Mouse (Mus musculus) heart, adult 18-20 months (tissue): ENCODE measurements at regions not wholly inside any gene's neighbourhood (a gene's known extent, or its start where the extent isn't known, plus 50 kb on each side); places are given as distances from the start of the nearest gene placed in this dataset.
"Not testable (repeated sequence)": the region's sequence is repeated elsewhere in the genome, so short reads cannot be mapped to it uniquely, and the experiment has no call there.

Experiments used
- DNase-seq, 2 experiments: peaks; one replicate each; pipeline ENCODE4 v3.0.0; 2021 to 2022; ENCODE audit warnings: mixed read lengths in 1 of 2

DNA sequence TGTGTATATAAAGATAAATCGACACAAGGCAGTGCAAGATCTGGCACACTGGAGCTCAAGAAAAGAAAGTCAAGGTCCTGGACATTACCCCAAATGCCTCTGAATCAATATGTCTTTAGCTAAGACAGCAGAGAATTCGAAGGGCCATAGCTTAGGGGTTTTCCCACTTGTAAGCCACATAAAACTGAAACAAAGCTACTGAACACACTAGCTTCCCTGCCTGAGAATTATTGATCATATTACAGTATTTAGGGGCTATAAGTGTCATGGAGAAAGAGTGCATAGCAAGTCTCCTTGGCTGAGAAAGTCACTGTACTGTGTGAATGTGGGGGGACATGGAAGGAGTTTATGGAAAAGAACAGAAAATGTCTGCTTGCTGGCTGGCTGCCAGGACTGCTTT, 207.3 kb upstream of the Htr1f start:
- no peak for DNase-seq

DNA sequence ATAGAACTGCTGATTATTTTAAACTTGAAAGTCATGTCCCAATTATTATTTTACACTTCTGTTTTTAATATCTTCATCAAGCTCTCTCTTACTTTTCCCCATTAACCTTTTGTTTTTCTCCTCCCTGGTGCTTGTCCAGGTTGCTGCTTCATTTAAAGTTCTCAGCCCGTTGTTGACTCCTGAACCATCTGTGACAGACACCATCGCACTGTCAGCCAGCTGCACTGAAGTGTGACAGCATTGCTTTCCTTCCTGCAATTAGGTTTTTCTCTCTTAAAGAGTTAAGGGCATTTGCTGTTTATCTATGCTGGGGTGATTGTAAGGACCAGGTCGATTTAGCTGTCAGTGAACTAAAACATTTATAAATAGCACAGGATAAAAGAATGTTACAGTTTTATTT, 205.3 kb upstream of the Pou1f1 start:
- DNase-seq = no peak

DNA sequence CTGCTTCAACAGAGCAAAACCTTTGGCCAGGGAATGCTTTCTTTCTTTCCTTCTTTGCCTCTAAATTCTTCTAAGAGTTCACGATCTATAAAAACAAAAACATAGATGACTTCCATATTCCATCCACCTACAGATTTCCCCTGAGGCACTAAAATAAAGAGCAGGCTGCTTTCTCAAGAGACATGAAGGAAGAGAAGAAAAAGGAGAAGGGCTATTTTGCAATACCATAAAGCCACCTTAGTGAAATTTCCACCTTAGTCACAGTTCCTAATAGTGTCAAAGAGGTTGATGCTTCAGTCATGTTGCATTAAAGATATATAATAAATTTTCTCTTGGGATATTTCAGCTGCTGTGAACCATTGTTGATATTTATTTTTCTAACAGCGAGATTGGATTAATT, 187.9 kb upstream of the Pou1f1 start:
- no peak for DNase-seq

DNA sequence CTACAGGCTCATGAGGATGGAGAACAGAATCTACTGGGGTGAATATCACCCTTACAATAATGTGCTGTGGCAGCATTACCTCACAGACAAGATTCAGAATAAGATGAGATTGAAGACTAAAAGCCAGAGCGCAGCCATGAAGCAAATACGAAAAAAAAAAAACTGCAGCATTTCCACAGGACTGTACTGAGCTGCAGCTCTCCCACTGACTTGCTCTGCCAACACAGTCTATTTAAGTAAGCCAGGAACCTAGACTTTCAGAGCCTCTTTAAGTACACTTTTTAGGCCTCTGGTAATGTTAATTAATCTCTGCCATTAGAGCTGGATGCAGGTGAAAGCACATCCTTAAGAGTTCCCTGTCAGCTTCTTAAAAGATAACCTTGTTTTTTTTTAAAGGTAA, 181.1 kb upstream of the Pou1f1 start:
- DNase-seq = no peak

DNA sequence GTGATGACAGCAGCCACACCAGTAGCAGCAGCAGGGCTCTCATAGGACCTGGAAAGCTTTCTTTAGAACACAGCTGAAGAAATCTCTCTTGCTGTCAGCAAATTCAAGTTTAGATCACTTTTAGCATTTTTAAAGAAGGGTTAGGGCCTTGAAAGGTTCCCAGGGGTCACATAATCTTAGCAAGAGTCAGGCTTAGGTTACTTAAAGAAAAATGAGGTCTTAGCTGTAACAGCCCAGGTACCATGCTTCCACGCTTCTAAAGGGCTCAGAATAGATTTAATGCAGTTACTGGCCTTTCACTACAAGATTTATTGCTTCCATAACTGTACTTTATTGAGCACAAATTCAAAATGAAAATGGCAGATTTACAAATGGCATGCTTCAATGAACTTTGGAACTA, 160.4 kb upstream of the Pou1f1 start:
- DNase-seq = no peak

DNA sequence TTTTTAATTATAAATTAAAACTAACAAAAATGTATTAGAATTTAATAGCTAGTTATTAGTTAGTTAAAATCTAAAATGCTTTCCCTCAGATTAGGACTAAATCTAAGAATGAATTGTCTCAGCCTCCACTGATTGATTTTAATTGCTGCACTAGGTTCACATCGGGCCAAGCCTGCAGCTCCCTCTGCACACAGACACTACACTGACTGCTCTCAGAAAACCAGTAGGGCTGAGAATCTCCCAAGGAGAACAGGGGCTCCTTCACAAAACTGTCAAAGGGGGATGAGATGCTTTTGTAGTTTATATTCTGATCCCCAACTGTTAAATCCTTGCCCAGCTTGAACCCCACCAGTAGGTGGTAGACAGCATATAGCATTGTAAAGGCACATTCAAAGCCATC, 151.0 kb upstream of the Pou1f1 start:
- no peak for DNase-seq

DNA sequence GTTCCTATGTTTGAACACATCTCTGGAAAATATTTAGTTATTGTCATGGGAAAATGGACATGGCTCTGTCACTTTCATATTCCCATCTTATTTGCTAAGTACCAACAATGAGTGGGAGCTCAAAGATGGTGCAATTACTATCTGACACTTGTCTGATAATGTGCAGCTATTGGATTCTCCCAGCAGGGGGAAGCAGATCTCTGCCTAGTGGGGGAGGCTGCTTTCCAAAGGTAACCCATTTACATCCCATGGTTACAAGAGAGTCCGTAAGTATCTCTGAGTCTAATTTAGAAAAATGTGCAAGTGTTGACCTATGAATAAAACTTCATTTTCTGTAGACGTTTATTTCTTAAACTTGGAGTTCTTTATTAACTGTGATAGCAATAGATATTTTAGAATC, 149.4 kb upstream of the Pou1f1 start:
- peak; percentile 12 to 16 for DNase-seq

DNA sequence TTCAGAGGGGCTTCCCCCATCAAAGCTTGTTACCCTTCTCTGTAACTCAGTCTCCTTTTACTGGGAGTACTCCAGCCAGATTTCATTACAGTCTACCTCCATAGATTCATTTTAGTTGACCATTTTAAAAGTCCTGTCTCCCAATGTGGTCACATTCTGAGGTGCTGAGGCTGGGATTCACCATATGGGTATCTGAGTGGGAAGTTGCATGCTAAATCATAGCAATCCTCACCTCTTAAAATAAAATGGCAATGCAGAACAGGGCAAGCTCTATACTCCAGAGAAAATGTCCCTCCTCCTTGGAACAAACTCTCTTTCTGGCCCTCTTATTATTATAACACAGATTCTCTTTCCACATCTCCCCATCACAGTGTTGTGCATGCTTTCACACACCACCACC, 143.8 kb upstream of the Pou1f1 start:
- no peak for DNase-seq

DNA sequence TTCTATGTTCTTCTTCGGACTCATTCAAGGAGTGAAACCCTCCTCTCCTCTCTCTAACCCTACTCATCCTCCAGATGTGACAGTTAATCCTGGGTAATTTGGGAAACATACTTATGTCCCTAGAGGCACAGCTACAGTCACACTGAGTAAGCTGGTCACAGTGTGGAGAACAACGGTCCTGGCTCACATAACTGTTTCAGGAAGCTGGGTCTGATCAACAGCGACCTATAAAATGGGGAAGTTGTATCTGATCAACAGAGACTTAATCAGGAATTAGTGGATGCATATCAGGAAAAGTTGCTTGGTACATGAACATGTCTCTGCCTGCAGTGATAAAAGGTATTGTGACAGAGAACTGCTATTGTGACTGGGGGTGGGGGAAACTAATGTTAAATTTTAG, 142.0 kb upstream of the Pou1f1 start:
- no peak for DNase-seq

DNA sequence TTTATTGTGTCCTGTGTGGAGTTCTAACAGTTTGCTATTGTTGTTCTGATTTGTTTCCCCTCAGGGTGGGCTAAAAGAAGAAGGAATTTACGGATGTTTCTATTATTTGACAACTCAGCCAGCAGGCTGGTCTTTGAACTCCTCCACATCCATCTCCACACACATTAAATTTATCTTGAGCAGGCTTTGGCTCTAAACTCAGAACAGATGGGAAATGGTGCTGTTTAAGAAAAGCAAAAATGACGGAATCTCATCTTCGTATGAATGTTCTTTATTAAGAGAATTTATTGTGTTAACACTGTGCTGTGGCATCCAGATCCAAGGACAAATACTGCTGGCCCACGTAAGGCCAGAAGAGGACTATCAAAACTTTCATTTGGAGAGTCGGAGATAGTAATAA, 140.4 kb upstream of the Pou1f1 start:
- no peak for DNase-seq

DNA sequence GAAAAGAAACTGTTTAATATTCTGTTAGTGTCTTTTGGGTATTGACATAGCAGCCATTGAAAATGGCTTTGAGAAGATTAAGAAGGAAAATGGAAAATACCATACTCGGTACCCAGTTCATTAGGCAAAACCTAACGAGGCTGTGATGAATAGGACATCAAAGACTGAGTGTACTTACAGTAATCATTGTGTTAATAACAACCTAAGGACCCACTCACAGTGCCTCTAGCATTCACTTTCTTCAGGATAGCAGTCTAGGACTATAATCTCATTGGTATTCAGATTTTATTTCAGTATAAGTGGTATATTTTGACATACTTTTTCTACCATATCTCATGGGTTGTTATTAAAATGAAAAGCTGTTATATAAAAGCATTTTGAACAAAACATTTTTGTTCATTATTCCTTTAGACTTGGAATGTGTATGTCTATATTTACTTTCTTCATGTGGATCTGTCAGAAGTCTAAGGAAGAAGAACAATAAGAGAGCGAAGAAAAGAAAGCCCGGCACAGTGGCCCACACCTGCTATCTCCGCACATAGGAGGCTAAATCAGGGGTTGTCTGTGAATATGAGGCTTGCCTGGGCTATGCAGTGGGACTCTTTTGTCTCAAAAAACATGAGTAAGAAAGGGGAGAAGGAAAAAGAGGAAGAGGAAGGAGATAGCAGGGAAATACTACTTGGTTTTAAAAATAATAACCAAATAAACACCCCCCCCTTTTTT, 116.2 kb upstream of the Pou1f1 start:
- no peak for DNase-seq

DNA sequence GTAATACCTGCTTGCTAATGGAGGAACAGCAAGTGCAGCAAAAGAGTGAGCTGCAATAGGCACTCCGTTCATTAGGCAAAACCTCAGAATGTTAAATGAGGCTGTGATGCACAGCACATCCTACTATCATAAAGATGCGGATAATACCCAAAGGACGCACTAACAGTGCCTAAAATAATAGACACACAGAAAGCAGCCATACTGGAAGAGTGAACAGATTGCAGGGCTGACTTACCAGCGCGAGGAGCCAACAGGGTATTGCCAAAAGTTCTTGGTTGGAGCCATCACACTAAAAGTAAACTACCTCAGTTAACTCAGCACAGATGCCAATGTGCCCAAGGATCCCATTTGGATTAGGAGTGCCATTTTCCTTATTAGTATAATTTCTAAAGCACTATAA, 115.5 kb upstream of the Pou1f1 start:
- no peak for DNase-seq

DNA sequence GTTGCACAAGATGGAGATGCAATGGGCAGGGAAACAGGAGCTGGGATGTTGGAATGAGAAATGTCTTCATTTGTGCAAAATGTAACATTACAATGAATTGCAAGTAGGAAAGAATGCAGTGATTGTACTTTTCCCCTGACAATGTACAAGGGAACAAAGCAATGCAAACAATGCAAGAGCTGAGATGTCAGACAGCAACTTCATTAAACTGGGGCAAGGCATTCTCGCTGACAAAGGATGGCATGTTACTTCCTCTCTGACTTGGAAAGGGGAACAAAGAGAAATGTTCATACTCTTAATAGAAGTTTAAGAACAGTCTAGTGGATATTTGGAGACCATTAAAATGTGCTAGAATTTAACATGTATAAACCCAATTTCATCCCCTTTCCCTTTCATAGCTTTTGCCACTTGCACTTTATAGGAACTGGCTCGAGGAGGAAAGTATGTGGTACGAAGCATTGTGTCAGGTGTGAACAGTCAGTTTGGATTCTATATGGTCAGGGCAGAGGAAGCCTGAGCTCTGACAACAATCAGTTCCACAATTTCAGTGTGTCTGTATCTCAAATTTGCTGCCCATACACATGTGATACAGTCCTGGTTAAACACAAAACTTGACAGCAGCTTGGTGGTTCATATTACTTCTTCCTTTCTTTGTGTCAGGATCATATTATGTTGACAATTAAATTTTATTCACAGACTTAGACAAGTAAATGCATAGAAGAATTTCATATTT, 114.3 kb upstream of the Pou1f1 start:
- peak in 1 of 2 experiments; percentile 4 for DNase-seq

DNA sequence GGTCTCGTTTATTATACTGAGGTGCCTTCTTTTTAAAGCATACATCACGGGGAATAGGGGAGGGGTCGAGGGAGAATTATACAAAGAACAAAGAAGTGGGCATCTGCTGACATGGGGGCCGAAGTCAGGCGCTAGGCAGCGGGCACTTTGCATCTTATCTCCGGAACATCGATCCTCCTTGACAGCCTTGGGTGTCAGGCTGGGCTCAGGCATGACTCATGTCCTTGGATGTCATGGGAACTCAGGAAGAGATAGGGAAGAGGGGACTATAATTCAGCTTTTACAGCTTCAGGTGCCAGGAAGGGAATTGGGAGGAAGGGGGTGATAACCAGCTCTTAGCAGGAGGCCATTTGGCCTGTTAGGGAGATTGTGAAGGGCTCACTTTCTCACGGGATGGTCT, 88.3 kb upstream of the Pou1f1 start:
- not testable (repeated sequence) for DNase-seq

DNA sequence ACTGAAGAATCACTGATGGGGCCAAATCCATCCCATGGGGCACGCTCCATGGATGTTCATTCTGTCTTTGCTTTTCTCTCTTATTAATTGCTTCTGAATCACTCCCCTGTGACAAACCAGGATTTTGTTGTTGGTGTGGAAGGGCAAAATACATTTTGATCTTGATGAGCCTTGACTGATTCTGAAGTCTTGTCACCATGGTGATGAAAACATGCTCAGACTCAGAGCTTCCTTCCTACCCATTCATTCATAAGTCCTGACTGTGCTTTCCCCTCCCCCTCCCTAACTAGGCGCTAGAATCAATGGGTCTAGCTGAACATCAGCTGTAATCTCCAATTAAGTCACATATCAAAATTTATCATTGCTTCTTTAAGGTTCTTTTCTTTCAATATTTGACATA, 84.2 kb upstream of the Pou1f1 start:
- no peak for DNase-seq

DNA sequence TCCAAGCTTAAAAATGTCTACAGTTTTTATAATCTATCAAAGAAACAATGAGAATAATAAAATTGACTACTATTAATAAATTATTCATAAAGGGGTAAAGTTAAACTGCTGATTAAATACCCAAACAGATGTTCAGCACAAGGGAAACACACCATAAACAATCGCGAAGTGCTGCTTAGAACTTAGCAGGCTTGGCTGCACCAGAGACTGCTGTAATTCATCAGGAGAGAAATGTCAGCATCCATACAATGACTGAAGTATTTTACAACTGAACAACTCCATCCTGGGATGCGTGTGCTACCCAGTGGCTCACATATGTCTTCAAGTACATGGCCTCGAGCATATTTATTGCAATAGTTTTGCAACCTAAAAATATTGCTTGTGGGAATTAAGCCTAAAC, 78.4 kb upstream of the Pou1f1 start:
- DNase-seq = no peak

DNA sequence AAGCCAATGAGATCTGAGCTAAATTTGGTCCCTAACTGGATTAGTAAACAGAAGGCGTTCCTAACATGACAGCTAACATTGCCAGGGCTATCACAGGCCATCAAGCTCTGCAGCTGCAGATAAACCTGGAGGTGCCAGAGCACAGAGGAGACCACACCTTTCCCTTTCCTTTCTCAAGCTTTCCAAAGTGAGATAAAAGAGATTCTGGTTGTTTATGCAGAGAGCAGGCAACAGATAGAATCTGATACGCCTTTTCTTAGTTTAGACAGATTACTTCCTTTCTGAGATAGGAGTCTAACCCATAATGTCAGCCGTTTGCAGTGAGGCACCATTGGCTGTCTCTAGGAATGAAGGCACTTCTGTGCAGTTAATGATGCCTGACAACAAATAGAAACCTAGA, 71.5 kb upstream of the Pou1f1 start:
- peak in 1 of 2 experiments; percentile 32 for DNase-seq

DNA sequence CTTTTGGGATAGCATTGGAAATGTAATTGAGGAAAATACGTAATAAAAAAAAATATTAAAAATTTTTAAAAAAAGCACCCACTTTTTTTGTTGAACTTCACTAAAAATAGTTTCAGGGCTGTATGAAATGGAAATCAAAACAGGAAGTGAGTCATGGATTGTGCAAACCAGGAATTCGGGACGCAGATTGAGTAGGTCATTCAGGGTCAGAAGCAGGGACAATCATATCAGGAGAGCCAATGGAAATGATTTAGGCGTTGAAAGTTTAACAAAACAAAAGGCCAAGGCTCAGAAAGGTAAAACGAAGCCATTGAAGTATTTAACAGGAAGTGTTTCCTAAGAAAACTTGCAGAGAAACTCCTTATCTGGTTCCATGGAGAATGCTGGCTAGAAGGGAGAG, 69.6 kb upstream of the Pou1f1 start:
- DNase-seq = peak; percentile 19 to 48

DNA sequence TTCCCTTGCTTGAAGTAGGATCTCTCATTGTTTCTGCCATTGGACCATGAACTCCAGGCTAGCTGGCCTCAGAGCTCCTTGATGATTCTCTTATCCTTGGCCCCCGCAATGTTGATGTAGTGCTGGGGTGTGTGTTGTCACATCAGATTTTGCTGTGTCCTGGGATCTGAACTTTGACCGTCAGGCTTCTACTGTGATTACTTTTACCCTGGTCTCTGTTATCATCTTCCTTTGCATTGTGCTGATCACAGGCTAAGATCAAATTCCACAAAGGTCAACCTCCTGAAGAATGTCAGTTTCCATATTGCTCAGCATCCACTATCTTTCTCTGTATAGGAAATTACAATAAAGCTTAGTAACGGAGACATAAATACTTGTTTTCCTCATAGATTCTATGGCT, 68.4 kb upstream of the Pou1f1 start:
- DNase-seq = no peak

DNA sequence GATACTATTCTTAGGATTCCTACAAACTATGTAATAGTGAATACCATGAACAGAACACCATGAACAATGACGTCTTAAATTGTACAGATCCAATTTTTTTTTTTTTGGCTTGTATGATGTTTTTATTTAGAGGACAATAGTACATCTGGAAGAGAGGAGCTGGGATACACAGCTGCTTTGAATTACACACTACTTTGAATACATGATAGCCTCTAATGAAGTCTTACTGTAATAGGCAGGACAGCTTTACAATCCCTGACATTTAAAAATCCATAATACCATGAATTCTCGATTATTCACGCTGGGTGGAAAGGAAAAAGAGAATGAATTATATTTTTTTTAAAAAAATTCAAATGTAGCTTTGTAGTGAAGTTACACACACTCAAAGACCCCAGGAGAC, 63.4 kb upstream of the Pou1f1 start:
- DNase-seq = not testable (repeated sequence)

DNA sequence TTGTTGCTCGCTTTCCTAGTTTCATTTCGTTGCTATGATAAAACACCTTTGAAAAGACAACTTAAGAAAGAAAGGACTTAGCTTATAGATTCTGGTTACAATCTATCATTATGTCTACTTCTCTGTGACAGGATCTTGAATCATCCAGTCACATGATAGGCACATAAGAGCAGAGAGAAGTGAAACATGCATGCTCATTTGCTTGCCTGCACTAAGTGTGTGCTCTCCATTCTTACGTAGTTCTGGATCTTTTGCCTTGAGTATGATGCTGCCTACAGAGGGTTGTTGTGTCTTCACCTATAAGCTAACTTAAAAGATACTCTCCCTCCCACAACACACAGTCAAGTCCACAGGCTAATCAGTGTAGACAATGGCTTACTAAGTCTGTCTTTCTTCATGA, 62.1 kb upstream of the Pou1f1 start:
- no peak for DNase-seq

DNA sequence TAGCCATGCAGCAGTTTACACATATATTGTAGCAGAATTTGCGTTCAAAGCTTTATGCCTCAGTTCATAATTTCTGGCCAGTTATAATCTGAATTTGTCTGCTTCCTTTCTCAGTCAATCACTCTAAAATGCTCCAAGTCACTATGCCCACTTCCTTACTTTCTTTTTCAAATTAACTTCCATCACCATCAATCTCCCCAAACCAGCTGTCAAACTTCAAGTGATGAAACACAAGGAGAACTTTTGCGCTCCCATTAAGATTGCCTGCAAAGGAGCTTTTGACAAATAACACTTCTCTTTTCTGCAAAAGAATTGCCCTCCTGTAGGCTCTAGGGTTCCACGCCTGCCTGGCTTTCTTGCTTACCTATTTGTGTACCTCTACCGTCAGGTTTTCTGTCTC, 50.6 kb upstream of the Pou1f1 start:
- DNase-seq = no peak
